Mouse (Mus musculus) cortical plate, adult 2 months (tissue): ENCODE data around the gene Serpina11.

Experiments used
- CTCF ChIP-seq: fragments of 200-500 bp; IDR thresholded peaks from 2 replicates; pipeline ENCODE4 v1.5.1; 2011; ENCODE audit warnings: mild to moderate bottlenecking, control low read depth, low read length; ENCODE audit not compliant: insufficient read depth; ENCODE audit errors: extremely low read depth
- POLR2A ChIP-seq: fragments of 200-500 bp; IDR thresholded peaks from 2 replicates; pipeline ENCODE4 v1.6.1; 2011; ENCODE audit warnings: mild to moderate bottlenecking, low read length, control low read depth; ENCODE audit not compliant: insufficient read depth; ENCODE audit errors: extremely low read depth

GRCm38 (mm10) chr12:103958798-103959197 is 31.0 kb downstream of the Serpina11 start, which contains the start of gene Serpina1e:
- TF ChIP-seq POLR2A (no peak), CTCF (no peak)
